Mouse (Mus musculus) heart, postnatal 0 days (tissue): ENCODE data around the gene Gm45021.

Experiments used
- CTCF ChIP-seq: IDR thresholded peaks from 2 replicates; pipeline ENCODE4 v1.5.1; 2016; ENCODE audit warnings: antibody characterized with exemption, control low read depth, low read depth
- EP300 ChIP-seq: IDR thresholded peaks from 2 replicates; pipeline ENCODE4 v1.6.1; 2016; ENCODE audit warnings: antibody characterized with exemption, low read depth

DNA sequence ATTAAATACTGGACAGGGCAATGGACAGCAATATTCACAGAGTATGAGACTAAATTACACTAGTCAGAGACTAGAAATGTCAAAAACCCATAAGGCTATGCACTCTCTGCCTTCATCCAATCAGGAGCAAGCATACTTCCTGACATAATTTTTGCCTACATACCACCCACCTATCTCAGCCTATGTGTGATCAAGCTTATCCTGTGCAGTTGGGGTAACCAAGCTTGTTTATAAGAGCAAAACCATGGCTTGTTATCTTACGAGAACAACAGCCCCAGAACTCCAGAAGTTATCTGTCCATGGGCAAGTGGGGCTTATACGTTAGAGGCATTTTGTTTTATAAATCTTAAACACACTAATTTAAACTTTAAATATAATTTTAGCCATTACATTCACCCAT is 45.7 kb downstream of the Gm45021 start:
- TF ChIP-seq CTCF (no peak), EP300 (no peak)
